Mouse (Mus musculus) liver, embryonic 15.5 days (tissue): ENCODE measurements around the gene Dpm2. TPM values are rescaled to one million over a fixed set of nuclear protein-coding genes. Genes with fewer than 3 reads are reported as not detected.

ENCODE experiments used
- ATAC-seq: fragments of 200-750 bp; cut with Nextera tagmentation; 2 replicates; pipeline ENCODE4 v1.8.0; 2017; ENCODE audit warnings: moderate number of reproducible peaks, mild to moderate bottlenecking, moderate library complexity; ENCODE audit not compliant: insufficient read depth
- H3K27ac ChIP-seq: fragments of 300-500 bp; sonication (generic); replicated peaks from 2 replicates; pipeline ENCODE4 v1.5.1; 2015; ENCODE audit warnings: mild to moderate bottlenecking, inconsistent platforms
- H3K27me3 ChIP-seq: fragments of 300-500 bp; sonication (generic); 2 replicates; pipeline ENCODE4 v1.6.1; 2015; ENCODE audit warnings: mild to moderate bottlenecking, inconsistent platforms
- H3K36me3 ChIP-seq: fragments of 300-500 bp; sonication (generic); replicated peaks from 2 replicates; pipeline ENCODE4 v1.6.1; 2015; ENCODE audit warnings: moderate library complexity, mild to moderate bottlenecking, inconsistent platforms
- H3K4me1 ChIP-seq: fragments of 300-500 bp; sonication (generic); replicated peaks from 2 replicates; pipeline ENCODE4 v1.6.1; 2015; ENCODE audit warnings: inconsistent platforms
- H3K4me2 ChIP-seq: fragments of 300-500 bp; sonication (generic); 2 replicates; pipeline ENCODE4 v1.6.1; 2015; ENCODE audit warnings: moderate library complexity, mild to moderate bottlenecking, inconsistent platforms
- H3K4me3 ChIP-seq: fragments of 300-500 bp; sonication (generic); replicated peaks from 2 replicates; pipeline ENCODE4 v1.5.1; 2015; ENCODE audit warnings: mild to moderate bottlenecking, inconsistent platforms
- H3K9ac ChIP-seq: fragments of 300-500 bp; sonication (generic); 2 replicates; pipeline ENCODE4 v1.6.1; 2015; ENCODE audit warnings: moderate library complexity, mild to moderate bottlenecking, inconsistent platforms
- H3K9me3 ChIP-seq: fragments of 300-500 bp; sonication (generic); replicated peaks from 2 replicates; pipeline ENCODE4 v1.6.1; 2016; ENCODE audit warnings: inconsistent platforms
- WGBS: fragments of 180-500 bp; shearing (Covaris S2); methylation state at CpG from one replicate; pipeline ENCODE4 v1.1.7; 2015; ENCODE audit warnings: mixed read lengths; ENCODE audit not compliant: insufficient replicate concordance; 5-methylcytosine and 5-hydroxymethylcytosine counted together
- polyA plus RNA-seq: library from polyadenylated mRNA; unstranded; fragments of >200 nt; fragmentation: Nextera tagmentation; extraction: Ambion mirVana; gene quantifications from 2 replicates; pipeline ENCODE4 v1.2.1, GENCODE M21; 2015

Gene Dpm2
- 48.2 and 49.0 TPM in 2 replicates for polyA plus RNA-seq

DNA sequence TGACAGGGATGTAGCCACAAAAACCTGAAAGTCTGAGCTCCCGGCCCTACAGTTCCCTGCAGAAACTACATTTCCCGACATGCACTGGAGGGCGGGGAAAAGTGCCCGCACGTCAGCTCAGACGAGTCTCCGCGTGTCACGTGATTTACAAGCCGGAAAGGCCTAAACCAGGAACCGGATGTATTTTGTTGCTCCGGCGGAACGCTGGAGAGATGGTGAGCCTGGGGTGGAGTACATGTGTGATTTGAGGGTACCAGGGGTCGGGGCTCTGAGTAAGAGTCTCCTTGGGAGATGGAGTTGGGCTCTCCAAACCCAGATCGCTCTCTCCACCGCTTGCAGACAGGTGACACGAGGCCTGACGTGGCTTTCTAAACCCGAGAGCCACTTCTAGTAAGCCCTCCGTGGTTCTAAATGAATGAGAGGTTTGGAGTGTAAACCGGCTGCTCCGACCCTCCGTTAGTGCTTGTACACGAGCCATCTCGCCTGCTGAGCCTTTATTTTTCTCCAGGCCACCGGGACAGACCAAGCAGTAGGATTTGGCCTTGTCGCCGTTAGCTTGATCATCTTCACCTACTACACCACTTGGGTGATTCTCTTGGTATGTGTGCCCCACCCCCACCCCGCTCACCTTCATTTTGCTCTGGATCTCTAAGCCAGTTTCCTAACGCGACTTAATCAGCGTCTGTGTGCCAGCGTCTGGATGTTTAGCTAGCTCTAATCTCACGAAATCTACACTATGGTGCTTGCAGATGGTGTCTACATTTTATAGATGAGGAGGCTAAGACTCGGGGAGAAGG lies at the start of gene Dpm2:
Dpm2 (plus strand) TSS at position 161 of the 797 bp plus-strand sequence.
- Histone ChIP-seq H3K9me3 (no peaks in the 10 kb centered on the region), H3K9ac (peak within 1 kb of the TSS; percentile 76), H3K27me3 (peaks cover 10% of the 10 kb centered on the region), H3K4me3 (peak within 1 kb of the TSS; percentile 76), H3K4me2 (peak within 1 kb of the TSS; percentile 72), H3K36me3 (peaks cover 14% of the 10 kb centered on the region; the same call in 1 of the 2 replicates), H3K27ac (peak within 1 kb of the TSS; percentile 78), H3K4me1 (peaks cover 31% of the 10 kb centered on the region)
- WGBS = under 1% methylated on average over 36 of the region's 36 CpGs
- ATAC-seq = peak; percentile 82

DNA sequence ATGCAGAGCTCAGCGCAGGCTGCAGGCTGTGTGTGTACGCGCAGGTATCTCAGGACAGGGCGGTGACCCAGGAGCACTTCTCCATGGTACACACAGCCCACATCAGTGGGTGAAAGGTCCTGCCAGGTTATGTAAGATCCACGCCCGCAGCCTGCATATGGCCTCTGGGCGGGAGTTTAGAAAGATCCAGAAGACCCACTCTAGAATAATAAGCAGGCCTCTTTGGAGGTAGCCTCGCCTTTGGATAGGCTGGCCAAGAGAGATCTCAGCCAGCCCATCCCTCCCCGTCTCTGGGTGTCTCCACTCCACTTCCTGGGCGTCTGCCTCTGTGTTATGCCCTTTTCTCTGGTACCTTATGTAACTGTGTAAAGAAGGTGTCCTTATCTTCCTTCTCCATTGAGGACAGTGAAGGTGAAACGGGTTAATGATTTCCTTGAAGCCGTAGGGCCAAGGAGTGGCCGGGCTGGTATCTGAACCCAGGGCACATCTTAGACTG lies 46.1 kb upstream of the Dpm2 start:
- Histone ChIP-seq H3K4me1 (peaks cover 12% of the 10 kb centered on the region; the same call in 1 of the 2 replicates), H3K4me2 (no peak overlapping the region), H3K27ac (no peak overlapping the region), H3K36me3 (no peaks in the 10 kb centered on the region), H3K9me3 (no peaks in the 10 kb centered on the region), H3K9ac (no peak overlapping the region), H3K27me3 (no peaks in the 10 kb centered on the region), H3K4me3 (no peak overlapping the region)
- peak; percentile 68 for ATAC-seq
- 62% methylated on average over 13 of the region's 13 CpGs for WGBS

DNA sequence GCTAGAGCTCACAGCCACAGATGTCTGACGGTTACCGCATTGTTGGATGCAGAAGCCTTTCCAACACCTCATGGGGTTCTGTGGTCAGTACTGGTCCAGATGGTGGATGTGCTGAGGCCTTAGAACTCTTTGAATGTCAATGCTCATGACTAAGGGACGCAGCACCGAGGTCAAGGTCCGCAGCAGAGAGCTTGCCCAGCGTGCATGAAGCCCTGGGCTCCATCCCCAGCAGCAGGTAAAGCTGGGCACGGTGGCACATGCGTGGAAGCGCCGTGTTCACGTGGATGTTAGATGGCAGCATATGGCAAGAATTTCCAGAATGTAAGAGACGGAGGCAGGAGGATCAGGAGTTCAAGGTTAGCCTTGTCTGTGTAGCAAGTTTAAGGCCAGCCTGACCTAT lies 44.8 kb upstream of the Dpm2 start:
- Histone ChIP-seq H3K4me3 (no peak overlapping the region), H3K27ac (no peak overlapping the region), H3K9ac (no peak overlapping the region), H3K4me2 (no peak overlapping the region), H3K27me3 (no peaks in the 10 kb centered on the region), H3K36me3 (no peaks in the 10 kb centered on the region), H3K4me1 (peaks cover 12% of the 10 kb centered on the region; the same call in 1 of the 2 replicates), H3K9me3 (no peaks in the 10 kb centered on the region)
- WGBS = 73% methylated on average over 12 of the region's 12 CpGs
- ATAC-seq = no peak

DNA sequence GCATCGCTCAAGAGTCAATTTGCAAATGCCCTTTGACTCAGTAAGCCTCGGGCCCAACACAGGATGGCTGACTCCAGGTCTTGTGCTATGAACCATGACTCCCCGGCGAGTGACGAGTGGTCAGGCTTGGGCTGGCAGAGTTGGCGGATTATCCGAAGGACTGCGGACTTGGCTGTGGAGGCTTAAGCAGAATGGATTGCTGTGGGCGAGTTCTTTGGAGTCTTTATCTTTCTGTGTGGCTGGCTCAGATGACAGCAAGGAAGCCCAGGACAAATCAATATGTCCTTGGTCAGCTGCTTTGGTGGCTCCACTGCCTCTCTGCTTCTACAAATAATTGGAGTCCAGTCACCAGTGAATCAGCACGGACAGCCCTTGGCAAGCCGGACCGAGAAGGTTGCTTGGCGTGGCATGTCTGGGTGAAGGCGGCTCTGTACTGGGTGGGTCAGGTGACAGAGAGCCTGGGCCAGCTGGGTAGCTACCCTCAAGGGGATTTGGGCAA lies 43.1 kb upstream of the Dpm2 start:
- Histone ChIP-seq H3K27me3 (no peaks in the 10 kb centered on the region), H3K36me3 (no peaks in the 10 kb centered on the region), H3K4me3 (no peak overlapping the region), H3K27ac (no peak overlapping the region), H3K9me3 (no peaks in the 10 kb centered on the region), H3K9ac (no peak overlapping the region), H3K4me2 (no peak overlapping the region; the same call in 1 of the 2 replicates), H3K4me1 (peaks cover 12% of the 10 kb centered on the region; the same call in 1 of the 2 replicates)
- ATAC-seq = no peak
- 64% methylated on average over 14 of the region's 14 CpGs for WGBS

DNA sequence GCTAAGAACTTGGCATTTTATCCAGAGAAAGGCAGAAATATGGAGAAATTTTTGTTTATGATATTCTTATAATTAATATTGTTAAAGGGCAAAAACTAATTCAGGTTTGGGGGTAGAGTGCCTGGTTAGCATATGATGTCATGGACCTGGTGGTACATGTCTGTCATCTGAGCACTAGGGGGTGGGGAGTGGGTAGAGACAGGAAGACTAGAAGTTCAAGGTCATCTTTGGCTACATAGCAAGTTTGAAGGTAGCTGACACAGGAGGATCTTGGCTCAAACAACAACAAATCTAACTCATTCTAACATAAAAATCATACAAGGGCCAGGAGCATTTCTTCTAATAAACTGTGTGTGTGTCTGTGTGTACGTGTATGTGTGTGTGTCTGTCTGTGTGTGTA lies 42.3 kb upstream of the Dpm2 start:
- no peak overlapping the region for H3K4me2 ChIP-seq
- ATAC-seq = no peak
- no peak overlapping the region for H3K9ac ChIP-seq
- peaks cover 12% of the 10 kb centered on the region; the same call in 1 of the 2 replicates for H3K4me1 ChIP-seq
- H3K4me3 ChIP-seq = no peak overlapping the region
- no peaks in the 10 kb centered on the region for H3K9me3 ChIP-seq
- no peak overlapping the region for H3K27ac ChIP-seq
- WGBS = 56% methylated on average over 1 of the region's 1 CpGs
- no peaks in the 10 kb centered on the region for H3K36me3 ChIP-seq
- H3K27me3 ChIP-seq = peaks cover 3% of the 10 kb centered on the region

DNA sequence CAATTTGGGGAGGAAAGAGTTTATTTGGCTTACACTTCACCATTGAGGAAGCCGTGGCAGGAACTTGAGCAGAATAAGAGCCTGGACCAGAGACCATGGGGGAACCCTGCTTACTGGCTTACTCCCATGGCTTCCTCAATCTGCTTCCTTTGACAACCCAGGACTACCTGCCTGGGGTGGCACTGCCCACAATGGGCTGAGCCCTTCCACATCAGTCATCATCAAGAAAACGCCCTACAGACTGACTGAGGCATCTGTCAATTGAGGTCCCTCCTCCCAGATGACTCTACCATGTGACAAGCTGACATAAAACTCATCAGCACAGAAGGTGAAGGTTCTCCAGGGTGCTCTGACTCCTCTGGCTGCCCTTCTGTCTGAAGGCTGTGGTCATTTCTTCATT lies 40.2 kb upstream of the Dpm2 start:
- Histone ChIP-seq H3K36me3 (no peaks in the 10 kb centered on the region), H3K27me3 (peaks cover 19% of the 10 kb centered on the region), H3K27ac (no peak overlapping the region), H3K4me3 (no peak overlapping the region), H3K4me1 (peaks cover 19% of the 10 kb centered on the region), H3K9ac (no peak overlapping the region), H3K4me2 (no peak overlapping the region), H3K9me3 (no peaks in the 10 kb centered on the region)
- ATAC-seq = no peak
- 21% methylated on average over 2 of the region's 2 CpGs for WGBS

DNA sequence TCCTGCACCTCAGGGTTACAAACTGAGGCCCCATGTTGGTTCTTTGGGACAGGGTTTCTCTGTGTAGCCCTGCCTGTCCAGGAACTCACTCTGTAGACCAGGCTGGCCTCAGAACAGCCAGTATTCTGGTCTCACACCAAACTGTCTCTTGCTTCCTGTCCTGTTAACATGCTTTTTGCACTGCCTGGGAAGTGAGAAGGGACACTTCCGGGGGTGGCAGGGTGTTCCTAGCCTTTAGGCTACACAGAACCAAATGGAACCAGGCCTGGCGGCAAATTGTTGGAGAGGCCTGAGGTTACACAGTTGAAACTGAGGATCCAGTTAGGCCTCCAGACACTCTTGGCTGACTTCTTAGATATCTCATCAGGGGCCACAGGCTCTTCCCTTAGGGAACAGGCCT lies 37.5 kb upstream of the Dpm2 start:
- Histone ChIP-seq H3K9ac (no peak overlapping the region), H3K4me3 (no peak overlapping the region), H3K4me1 (peaks cover 38% of the 10 kb centered on the region), H3K36me3 (no peaks in the 10 kb centered on the region), H3K27me3 (peaks cover 46% of the 10 kb centered on the region), H3K4me2 (no peak overlapping the region), H3K9me3 (no peaks in the 10 kb centered on the region), H3K27ac (no peak overlapping the region)
- 71% methylated on average over 2 of the region's 2 CpGs for WGBS
- ATAC-seq = no peak

DNA sequence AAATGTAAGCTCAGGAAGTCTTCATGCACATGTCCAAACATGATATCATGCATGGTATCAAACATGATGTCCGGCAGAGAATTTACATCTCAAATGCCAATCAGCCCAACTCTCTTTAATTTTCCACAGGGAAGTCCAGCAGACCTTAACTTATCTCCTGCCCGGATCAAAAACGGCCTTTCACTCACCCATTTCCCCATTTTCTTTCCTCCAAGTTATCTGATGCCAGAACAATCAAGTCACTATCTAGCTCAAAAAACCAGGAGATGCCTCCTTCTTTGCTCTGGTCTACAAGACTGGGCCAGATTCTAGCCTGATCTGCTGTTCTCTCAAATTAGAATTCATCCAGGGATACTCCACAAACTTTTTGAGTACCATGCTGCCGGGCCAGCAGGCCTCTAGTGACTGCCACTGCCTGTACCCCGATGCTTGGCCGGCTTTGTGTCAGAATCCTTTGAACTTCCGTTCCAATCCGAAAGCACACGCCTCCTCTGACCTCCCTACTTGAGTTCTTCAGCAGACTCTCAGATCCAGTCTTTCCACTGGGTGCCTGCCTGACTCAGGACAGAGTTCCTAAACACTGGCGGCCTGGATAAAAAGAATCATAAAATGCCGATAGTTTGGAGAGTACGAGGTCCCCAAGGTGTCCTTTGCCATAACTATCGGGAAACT lies 36.5 kb upstream of the Dpm2 start:
- Histone ChIP-seq H3K36me3 (no peaks in the 10 kb centered on the region), H3K4me1 (peaks cover 38% of the 10 kb centered on the region), H3K27ac (peak overlapping the region; percentile 34), H3K4me3 (peak overlapping the region; percentile 78), H3K27me3 (peaks cover 56% of the 10 kb centered on the region), H3K4me2 (peak overlapping the region; percentile 100), H3K9me3 (no peaks in the 10 kb centered on the region), H3K9ac (peak overlapping the region; percentile 52)
- no peak for ATAC-seq
- 9% methylated on average over 13 of the region's 13 CpGs for WGBS

DNA sequence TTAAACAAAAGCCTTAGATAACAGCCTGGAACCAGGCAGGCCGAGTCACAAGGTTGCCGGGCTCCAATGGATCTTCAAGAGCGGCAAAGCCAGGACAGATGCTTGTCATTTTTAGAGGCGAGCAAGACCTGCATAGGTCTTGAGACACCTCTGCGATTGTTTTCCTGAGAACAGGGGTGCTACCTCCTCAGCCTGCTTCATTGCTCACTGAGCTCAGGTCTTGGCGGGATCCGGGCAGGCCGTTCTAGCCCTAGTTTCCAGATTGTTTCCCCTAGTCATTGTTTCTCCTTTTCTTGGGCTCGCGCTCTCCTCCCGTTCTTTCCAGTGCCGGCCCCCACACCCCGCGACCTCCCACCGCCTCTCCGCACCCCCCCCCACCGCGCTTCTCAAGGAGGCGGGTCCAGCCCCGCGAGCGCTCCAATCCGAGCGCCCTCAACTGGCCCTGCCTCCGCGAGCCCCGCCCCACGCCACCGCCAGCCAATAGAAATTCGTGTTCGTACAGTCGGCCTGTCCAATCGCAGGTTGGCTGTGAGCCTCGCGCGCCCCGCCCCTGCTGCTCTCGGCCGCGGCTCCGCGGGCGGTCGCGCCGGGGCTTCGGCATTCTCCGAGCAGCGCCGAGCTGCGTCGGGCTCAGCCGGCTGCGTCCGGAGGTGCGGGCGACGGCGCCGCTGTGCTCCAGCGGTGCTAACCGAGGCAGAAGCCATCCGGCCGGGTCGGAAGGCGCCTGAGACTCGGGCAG lies 35.8 kb upstream of the Dpm2 start, which contains the start of gene Fam102a:
Fam102a (plus strand) TSS at position 600 of the 739 bp plus-strand sequence.
- WGBS = under 1% methylated on average over 65 of the region's 67 CpGs
- peak within 1 kb of the TSS; percentile 100 for H3K4me2 ChIP-seq
- ATAC-seq = peak; percentile 91
- peak within 1 kb of the TSS; percentile 75 for H3K9ac ChIP-seq
- H3K27ac ChIP-seq = peak within 1 kb of the TSS; percentile 81
- peaks cover 63% of the 10 kb centered on the region for H3K27me3 ChIP-seq
- peak within 1 kb of the TSS; percentile 78 for H3K4me3 ChIP-seq
- no peaks in the 10 kb centered on the region for H3K36me3 ChIP-seq
- H3K4me1 ChIP-seq = peaks cover 38% of the 10 kb centered on the region
- no peaks in the 10 kb centered on the region for H3K9me3 ChIP-seq

DNA sequence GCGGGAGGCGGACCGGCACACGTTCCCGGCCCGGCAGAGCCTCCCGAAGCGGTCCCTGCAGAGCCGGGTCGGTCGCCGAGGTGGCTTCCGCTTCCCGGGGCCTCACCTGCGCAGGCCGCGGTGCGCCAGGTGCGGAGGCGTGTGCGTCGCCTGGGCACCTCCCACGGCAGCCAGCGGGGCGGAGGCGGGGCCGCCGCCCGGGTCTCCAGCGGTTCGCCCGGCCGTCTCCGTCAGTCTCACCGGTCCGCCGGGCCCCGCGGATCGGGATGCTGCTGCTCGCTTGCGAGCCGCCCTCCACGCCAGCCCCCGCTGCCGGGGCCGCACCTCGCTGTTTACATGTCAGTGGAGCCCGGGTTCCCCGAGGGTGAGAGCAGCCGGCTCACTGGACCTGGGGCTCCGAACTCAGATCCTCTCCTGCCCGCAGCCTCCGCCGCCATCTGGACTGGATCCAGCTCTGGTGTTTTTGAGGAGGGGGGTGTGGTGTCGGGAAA lies 35.1 kb upstream of the Dpm2 start:
- H3K27ac ChIP-seq = peak overlapping the region; percentile 81
- peaks cover 38% of the 10 kb centered on the region for H3K4me1 ChIP-seq
- ATAC-seq = peak; percentile 68
- WGBS = 0% methylated on average over 56 of the region's 56 CpGs
- H3K36me3 ChIP-seq = no peaks in the 10 kb centered on the region
- H3K4me3 ChIP-seq = peak overlapping the region; percentile 78
- H3K27me3 ChIP-seq = peaks cover 67% of the 10 kb centered on the region
- H3K4me2 ChIP-seq = peak overlapping the region; percentile 100
- H3K9ac ChIP-seq = peak overlapping the region; percentile 75
- no peaks in the 10 kb centered on the region for H3K9me3 ChIP-seq
